Mouse (Mus musculus): ENCODE results near the gene Rgs10.
"Not testable (repeated sequence)": the region's sequence is repeated elsewhere in the genome, so short reads cannot be mapped to it uniquely, and the experiment has no call there.

Gene Rgs10

DNA sequence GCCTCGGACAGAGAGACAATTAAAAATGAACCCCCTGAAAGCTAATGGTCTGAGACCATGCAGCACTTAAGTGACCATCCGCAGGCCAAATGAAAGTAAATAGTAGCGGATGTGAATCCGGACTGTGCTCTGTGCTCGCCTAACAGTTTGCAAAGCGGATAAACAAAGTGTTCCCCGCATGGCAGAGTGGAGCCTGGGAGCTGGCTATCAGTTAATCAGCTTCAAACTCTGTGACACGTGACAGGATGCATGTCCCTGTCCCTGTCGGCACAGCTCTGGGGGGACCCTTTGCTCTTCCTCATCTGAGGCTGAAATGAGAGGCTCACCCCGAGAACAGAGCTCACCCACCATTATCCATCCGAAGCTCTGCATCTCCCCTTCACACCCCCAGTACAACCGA is 49.2 kb downstream of the Rgs10 start:
- DNase-seq, result no peak

DNA sequence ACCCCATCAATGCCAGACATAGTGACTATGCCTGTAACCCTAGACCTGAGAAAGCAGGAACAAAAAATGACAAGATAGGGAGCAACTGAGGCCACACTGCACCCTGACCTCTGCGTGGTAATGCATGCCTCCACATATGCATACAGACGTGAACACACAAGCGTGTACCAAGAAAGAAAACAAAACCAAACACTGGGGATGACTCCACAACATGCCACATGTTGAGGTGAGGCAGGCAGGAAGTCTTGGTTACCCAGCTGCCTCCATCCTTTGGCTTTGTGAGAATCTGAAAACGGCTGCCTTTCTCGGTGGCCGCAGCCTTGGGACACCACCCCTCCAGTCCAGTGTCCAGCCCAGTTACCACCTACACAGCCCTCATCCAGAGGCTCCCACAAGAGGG is 49.7 kb downstream of the Rgs10 start:
- no peak for DNase-seq

DNA sequence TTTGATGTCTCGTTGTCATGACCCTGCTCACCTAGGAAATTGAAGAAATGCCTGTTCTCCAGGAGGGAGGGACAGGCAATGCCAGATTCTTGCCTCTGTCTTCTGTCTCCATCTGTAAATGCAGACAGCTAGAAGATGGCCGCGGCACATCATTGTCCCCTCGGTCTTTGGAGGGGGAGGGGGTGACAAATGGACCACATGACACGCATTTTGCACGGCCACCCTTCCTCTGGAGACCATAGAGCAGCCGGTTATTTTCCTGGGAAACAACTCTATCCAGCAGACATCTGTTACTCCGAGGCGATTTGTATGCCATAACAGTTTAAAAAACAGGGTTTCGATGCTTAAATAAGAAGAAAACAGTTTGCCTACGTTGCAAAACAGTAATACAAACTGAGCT is 51.9 kb downstream of the Rgs10 start:
- DNase-seq, result no peak

DNA sequence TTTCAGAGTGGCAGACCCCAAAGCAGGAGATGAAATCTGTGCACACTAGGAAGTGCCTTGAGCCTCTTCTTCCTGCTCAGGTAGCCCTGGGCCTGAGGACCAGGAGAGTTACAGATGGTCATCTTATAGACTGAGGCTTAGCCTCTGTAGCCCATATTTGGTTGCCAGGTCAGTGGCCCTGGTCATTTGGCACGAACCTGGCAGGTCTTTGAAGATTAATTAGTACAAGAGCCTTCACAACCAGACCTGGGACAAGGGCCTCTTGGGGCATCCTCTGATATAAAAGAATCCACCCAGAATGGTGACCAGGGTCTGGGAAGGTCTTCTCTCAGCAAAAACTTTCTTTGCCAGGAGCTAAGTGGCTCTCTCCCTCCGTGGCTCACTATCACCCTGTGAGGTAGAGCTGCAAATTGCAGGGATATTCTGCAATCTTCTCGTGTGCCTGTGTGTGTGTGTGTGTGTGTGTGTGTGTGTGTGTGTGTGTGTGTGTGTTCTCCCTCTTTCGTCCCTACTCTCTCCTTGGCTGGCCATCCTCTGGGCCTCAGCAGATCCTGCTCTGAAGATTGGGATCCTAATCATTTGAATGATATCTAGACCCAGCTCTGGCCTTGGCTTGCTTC is 53.4 kb downstream of the Rgs10 start:
- DNase-seq, result peak; percentile 12 to 39

DNA sequence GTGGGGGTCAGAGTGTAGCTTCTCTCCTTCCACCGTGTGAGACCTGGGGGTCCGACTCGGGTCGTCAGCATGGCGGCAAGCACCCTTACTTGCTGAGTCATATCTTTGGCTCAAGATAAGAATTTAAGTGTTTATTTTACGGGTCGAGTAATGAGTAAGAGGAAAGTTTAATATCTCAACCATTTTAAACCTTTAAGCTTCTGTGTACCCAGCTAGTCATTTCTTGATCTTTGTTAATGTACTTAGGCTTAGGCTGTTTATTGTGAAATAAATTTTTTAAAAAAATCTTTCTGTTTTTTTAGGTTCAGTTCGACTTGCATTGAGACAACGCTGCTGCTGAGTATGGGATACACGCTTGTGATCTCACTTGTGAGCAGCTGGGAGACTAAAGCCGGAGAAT is 54.0 kb downstream of the Rgs10 start:
- no peak for DNase-seq

DNA sequence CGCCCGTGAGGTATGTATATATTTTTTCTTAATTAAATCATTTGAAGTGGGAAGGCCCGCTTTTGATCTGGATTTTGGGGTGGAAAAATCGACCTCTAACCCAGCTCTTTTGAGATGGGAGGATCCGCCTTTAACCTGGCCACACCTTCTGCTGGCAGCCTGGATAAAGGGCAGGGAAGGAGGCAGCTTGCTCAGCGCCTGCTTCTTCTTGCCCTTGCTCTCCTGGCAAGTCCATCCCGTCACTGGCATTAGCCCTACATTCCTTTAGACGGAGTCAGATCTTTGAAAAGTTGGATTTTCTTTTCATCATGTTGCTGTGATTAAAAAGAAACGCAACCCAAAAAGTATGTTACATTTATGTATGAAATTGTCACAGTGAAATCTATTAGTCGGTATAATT is 54.8 kb downstream of the Rgs10 start:
- no peak for DNase-seq

DNA sequence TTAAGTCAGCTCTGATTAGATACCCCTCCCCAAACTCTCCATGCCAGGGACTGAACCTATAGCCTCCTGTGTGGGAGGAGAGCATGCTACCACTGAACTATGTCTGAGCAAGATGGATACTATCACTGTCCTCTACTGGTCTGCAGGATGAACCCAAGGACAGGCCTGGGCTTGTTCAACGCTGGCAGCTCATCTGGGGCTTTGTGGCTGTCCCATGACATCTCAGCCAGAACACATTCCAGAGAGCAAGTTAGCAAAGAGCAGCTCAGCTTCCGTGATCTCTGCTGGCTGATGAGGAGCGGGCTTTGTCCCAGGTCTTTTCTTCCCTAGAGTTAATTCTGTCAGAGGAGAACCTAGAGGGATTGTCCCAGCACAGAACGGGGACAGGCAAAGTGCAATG is 55.6 kb downstream of the Rgs10 start:
- no peak for DNase-seq

DNA sequence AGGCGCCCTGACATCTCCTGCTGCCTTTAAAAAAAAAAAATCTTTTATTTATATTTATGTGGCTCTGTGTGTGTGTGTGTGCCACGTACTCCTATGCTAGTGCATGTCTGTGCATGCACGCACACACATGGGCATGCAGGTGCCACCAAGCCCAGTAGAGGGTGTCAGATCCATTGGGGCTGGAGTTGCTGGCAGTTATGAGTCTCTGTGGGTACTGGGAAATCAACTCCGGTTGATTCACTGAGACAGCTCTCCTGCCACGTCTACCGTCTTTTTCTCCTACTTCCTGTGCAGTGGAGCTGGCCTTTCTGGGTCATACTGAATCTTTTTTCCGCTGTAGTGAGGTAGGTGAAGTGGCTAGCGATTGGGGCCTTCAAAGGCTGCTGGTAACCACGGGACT is 58.8 kb downstream of the Rgs10 start:
- no peak for DNase-seq

DNA sequence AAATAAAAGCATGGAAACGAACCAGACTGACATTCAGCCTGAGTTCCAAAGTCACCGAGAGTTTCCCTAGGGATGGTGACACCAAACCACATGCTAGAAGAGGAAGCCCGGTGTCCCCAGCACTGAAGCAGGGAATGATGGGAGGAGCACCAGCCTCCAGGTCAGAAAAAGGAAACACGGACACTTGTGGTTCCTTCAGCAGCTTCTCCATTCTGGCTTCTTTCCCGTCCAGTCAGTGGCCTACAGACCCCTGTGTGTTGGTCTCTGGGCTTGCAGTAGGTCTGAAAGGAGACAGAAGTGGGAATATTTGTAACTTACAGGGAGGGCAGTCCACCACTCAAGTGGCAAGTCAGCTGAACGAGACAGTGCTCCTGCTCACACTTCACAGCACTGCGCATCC is 59.4 kb downstream of the Rgs10 start:
- no peak for DNase-seq

DNA sequence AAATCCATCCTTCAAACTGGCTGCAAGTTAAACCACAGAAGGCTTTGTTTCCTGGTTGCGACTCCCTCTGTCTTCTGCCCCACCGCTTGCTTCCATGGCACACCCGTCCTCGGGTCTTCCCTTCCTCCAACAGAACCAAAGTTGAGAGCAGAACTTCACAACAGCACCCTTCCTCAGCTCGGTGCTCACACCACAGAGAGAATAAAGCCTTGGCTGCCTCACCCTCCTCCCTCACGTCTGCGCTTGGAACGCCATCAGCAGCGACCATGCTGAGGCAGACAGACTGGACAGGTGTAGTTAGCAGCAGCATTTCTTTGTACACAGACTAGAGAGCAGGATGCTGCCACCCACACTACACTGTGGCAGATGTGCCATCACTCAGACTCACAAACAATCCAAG is 59.8 kb downstream of the Rgs10 start:
- no peak for DNase-seq

DNA sequence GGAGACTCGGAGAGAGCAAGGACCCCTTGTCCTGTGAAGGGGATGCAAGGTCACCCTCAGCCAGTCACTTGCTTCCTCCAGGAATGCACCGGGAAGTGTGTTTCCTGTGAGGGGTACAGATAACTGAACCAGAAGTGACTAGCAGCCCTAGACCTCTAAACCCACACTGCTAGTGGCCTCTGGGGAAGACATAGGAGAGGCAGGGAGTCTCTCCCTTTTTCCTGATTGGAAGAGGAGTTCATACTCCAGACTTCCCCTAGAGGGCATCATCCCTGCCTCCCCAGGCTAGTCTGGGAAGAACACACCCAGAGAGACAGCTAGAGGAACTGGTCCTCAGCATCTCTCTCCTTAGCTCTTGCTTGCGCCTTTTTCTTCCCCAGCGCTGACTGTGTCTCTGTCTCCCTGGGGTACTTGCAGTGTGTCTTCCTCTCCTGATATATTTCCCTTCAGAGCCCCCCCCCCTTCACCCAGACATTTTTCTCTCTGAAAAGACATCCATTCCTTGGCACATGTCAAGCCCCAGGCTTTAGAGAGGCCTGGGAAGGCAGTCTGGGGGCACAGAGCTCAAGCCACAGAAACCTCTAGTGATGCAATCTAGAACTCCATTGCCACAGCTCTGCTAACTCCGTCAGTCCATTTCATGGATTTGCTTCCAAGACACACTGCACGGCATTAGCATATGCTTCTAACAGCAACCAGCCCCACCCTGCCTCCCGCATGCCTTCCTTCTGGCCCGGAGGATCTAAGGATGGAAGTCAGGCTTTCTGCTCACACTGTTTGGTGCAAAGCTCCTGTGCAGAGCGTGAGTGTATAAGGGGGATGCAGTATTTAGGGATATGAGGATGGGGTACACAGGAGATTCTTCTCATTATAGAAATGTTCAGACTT is 61.4 kb downstream of the Rgs10 start:
- peak; percentile 12 to 36 for DNase-seq

DNA sequence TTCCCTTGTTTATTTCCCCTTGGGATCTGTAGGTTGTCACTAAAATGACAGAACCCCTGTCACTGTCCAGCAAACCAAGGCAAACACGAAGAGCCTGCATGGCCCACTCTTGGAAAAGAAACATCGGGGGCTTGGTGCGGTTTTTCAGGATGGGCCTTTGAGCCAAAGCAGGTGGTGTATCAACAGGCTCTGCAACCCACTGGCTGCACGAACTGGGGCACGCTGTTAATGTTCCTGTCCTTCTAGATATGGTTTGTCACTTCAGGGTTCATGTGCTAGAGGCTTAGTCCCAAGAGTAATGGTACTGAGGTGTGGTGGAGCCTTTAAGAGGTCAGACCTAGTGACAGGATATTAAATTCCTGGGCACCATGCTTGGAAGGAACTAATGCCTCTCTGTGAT is 63.1 kb downstream of the Rgs10 start:
- no peak for DNase-seq

DNA sequence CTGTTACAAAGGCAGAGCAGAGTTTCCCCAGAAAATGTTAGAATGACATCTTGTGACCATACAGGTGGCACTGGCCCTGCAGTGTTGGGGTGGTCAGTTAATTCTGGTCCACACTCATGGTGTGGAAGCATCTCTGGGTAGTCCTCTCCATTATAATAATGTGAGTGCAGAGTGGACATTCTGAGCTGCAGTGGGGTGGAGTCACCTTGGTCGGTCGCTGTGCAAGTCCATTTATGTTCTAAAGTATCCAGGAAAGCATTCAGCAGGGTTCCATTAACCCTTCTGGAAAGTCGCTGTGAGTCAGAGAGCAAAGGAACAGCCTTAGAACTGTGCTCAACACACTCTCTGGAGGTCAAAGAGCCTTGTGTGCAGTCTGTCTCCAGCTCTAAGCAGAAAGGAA is 65.8 kb downstream of the Rgs10 start:
- DNase-seq, result no peak

DNA sequence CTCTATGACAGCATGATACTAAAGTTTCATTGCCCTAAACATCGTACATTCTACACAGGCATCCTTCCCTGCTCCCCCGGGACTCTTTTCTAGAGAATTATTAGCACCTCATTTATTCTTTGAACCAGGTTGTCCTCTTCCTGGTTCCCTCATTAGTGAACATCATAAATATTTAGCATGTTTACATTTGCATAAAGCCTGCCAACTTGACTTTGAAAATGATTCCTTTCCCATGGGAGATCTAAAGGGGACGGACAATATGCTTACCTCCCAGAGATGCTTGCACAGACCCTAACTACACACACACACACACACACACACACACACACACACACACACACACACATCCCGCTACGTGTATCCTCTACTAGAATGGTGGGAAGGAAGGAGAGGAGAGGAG is 67.4 kb downstream of the Rgs10 start:
- DNase-seq, result no peak

DNA sequence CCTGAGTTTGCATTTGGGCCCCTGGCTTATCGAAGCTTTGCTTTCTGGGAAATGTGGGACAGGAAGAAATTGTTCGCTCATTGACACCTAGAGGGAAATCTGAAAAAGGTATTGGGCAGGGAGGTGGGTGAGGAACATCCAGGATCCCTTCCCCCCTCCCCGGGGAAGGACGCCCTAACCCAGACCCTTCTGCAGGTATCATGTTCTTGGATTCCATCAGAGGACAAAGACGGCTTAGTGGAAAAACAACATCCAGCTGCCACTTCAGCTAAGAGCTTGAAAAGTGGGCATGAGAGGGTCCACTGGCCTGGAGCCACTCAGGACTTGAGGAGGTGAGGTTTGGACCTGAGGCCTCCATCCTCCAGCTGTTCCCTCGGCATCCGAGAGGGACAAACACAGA is 68.2 kb downstream of the Rgs10 start:
- no peak for DNase-seq

DNA sequence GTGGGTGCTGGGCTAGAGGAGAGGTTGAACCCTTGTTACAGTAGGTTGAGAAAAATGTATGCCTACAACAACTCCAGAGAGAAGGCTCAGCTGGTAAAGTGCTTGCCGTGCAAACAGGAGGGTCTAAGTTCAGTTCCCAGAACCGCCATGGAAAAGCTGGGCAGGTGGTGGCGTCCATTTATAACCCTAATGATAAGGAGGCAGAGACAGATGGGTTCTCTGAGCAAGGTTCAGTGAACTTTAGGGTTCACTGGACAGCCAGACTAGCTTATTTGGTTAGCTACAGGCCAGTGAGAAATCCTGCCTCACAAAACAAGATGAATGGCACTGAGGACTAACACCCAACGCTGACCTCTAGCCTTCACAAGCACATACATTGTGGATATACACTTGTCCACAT is 68.8 kb downstream of the Rgs10 start:
- no peak for DNase-seq

DNA sequence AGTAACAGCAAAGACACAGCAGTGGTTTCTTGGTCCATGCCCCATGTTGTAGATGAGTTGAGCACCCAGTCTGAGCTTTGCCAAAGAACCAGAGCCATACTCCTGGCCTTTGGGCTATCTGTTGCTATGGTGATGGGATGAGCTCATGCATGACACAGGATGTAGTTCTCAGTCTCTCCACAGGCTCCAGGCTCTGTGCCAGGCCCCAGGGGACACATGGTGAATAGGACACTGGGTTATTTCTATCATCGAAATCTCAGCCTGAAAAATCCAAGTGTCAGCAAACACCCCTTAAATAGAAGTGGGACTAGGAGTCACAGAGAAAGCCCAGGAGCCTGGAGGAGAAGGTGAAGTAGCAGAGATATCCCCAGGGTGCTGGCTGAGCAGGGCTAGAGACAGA is 70.0 kb downstream of the Rgs10 start:
- DNase-seq, result peak; percentile 71 to 84

DNA sequence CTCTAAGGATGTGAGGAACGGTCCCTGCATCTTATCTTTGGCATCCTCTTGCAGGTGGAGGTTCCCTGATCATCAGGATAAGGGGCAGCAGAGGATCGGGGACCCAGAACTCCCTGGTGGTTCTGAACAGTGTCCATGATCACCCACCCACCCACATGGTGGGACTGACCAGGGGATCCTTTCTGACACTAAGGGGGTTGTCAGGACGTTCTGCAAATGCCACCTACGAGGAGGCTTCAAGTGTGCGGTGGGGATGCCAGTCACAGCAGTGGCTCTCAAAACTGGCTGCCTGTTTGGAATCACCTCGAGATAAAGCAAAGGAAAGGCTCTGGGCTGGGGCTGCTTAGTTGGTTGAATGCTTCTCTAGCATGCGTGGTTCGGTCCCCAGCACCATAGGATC is 71.6 kb downstream of the Rgs10 start:
- no peak for DNase-seq

DNA sequence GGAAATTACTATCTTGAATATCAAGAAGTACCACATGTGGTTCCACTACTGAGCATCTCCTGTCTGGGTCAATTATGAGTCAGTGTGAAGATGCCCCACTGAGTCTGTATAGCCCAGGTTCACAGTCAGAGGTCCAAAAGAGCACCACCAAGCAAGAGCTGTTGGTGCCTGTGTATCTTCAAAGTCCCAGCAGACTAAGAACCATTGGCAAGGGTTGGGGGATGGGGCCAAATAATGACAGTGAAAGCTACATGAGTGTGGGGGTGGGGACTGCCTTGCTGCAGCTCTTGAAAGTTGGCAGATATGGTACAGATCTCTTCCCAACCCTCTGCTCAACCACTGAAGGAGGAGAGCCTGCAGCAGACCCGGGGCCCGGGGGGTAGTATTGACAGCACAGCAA is 72.0 kb downstream of the Rgs10 start:
- DNase-seq, result no peak

DNA sequence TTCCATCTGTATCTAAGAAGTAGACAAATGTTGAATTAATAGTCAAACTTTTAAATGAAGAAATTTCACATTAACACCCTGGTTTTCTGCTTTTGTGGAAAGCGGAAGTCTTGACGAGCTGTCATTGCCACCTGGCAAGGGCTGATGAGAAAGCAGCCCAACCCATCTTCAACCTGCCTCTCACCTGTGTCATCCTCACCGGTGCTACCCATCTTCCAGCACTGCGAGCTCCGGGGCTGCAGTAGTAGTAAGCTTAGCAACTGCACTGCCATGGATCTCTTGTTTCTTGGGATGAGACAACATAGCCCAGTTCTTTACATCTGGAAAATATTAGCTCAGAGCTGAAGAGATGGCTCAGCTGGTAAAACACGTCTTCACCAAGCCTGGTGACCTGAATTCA is 72.9 kb downstream of the Rgs10 start:
- DNase-seq, result no peak

DNA sequence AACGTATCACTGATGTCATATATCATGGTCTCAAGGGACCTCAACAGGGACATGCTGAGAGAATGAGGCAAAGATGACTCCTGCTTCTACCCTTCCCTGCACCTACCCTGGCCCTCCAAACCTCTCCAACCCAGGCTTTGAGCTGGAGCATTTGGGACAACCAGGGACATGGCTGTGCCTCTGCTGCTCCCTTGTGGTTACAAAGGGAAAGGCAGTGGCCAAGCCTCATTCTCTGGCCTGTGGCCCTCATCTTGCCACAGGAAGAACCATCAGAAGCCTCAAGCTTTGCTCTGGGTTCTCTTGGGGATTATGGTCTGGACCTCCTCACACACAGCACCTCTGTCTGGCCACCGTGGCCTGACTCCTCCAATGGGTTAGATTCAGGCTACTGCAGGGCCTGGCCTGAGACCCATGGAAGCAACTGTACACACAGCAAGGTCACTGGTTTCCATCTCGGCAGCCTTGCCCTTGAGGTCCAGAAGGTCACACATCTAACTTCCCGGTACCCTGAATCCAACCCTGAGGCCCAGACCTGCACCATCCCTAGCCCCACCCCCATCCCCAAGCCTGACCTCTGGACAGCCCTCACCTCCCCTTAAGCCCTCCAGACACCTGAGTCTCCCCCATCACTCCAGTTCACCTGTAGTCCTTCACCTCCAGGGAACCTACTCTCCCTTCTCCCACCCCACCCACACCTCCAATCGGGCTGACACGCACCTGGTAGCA is 73.5 kb downstream of the Rgs10 start:
- DNase-seq, result peak; percentile 83 to 86

DNA sequence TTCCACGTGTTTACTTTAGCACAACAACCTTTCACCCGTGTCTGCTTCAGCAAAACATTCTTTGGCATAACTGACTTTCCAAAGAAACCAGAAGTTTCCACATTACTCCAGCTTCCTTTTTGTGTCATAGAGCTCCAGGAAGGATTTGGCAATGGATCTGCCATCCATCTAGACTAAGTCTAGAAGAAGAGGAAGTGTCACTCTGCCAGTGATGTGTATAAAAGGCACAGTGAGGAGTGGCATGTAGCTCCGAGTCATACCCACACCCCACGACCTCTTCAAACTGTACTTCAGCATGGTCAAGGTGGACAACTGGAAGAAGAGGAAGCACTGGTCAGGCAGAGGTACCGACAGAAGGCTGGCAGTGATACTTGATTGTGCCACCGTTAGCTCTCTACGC is 74.1 kb downstream of the Rgs10 start:
- DNase-seq, result no peak

DNA sequence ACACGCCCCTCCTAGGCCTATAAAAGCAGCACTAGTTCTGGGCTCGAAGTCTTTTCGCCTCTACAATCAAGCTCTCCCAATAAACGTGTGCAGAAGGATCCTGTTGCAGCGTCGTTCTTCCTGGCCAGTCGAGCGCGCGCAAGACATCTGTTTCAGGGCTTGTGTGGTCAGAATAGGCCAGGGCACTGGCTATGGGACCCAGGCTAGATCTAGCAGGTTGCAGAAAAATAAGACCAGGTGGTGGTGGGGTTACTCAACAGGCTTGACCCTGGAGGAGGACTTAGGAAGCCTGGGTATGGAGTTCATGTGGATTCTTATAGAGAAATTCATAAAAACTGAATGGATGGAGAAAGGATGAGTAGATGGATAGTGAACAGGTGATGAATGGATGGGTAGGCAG is 75.9 kb downstream of the Rgs10 start:
- not testable (repeated sequence) for DNase-seq

DNA sequence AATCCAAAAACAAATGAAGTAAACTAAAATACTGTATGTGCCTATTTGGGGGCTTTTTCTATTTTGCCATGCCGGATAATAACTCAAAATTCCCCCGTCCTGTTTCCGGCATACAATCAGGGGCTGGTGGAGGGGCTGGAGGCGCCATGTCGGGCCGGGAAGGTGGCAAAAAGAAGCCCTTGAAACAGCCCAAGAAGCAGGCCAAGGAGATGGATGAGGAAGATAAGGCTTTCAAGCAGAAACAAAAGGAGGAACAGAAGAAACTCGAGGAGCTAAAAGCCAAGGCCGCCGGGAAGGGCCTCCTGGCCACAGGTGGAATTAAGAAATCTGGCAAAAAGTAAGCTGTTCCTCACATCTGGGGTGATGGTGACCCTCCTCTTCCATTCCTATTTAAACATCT is 78.2 kb downstream of the Rgs10 start:
- DNase-seq, result not testable (repeated sequence)
